Mouse (Mus musculus): ENCODE results near the gene Olfr876. TPM values are rescaled to one million over a fixed set of nuclear protein-coding genes. Genes with fewer than 3 reads are reported as not detected.
"Not testable (repeated sequence)": the region's sequence is repeated elsewhere in the genome, so short reads cannot be mapped to it uniquely, and the experiment has no call there.

Gene Olfr876
- polyA plus RNA-seq (2015; fragmentation: Nextera tagmentation; extraction: Ambion mirVana): not detected in 2 replicates

DNA sequence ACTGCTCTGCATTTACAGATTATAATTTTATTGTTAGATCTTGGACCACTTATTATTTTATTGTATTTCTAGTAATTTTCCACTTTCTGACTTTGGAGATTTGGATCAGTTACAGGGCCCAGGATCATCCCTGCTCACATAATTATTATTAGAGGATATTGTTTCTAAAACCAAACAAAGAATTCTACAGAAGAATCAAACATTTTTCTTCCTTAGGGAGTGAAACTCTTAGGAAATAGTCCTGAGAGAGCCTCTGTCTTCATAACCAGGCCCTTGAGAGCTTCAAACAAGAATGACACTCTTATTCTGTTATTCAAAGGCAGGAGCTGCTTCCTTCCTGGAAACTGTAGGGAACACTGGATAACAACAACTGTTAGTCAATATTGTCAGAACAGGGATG lies at the start of gene Olfr876:
Gene Olfr876, plus strand, starts transcription at position 301 of the 400 bp plus-strand sequence.
- no peak within 1 kb of the TSS for H3K4me3 ChIP-seq
- H3K9ac ChIP-seq: no peak within 1 kb of the TSS
- ATAC-seq (ENCODE audit: low FRiP score): no peak
- H3K27ac ChIP-seq: no peak within 1 kb of the TSS
- no peaks in the 10 kb centered on the region for H3K27me3 ChIP-seq
- H3K4me1 ChIP-seq (replicated peaks): no peaks in the 10 kb centered on the region
- no peaks in the 10 kb centered on the region for H3K36me3 ChIP-seq
- H3K4me2 ChIP-seq: no peak within 1 kb of the TSS
- no peaks in the 10 kb centered on the region for H3K9me3 ChIP-seq

DNA sequence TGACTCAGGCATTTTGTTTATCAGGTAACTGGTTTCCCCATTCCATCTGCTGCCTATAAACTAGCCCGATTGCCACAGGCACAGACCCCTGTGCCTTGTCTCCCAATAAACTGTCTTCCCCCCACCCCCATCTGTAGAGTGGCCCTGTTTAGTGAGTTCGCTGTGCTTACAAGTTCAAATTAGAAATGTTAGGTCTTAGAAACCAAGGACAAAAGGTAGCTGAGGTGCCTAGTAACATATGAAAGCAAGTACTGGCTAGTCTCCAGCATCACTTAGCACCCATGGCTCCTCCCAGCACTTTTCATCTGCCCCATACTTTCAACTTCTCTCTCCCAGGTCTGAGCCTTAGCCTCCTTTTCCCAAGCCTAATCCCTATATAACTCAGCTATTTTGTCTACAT lies 41.1 kb upstream of the Olfr876 start:
- WGBS: 82% methylated on average over 2 of the region's 2 CpGs
- no peak for ATAC-seq (ENCODE audit: low FRiP score)

GRCm38 (mm10) chr9:37762541-37762940 lies 40.3 kb upstream of the Olfr876 start:
- Histone ChIP-seq H3K27ac (no peak overlapping the region), H3K9me3 (no peaks in the 10 kb centered on the region), H3K4me2 (no peak overlapping the region), H3K9ac (no peak overlapping the region), H3K4me1 (replicated peaks) (no peaks in the 10 kb centered on the region), H3K27me3 (no peaks in the 10 kb centered on the region), H3K4me3 (no peak overlapping the region), H3K36me3 (no peaks in the 10 kb centered on the region)
- WGBS: 69% methylated on average over 2 of the region's 2 CpGs
- ATAC-seq (ENCODE audit: low FRiP score): no peak

More for the DNA sequence above, 41.1 kb upstream of the Olfr876 start:
- no peak overlapping the region for H3K27ac ChIP-seq
- H3K36me3 ChIP-seq: no peaks in the 10 kb centered on the region
- no peaks in the 10 kb centered on the region for H3K27me3 ChIP-seq
- H3K4me2 ChIP-seq: no peak overlapping the region
- no peak overlapping the region for H3K4me3 ChIP-seq
- H3K4me1 ChIP-seq (replicated peaks): no peaks in the 10 kb centered on the region
- H3K9ac ChIP-seq: no peak overlapping the region
- no peaks in the 10 kb centered on the region for H3K9me3 ChIP-seq

DNA sequence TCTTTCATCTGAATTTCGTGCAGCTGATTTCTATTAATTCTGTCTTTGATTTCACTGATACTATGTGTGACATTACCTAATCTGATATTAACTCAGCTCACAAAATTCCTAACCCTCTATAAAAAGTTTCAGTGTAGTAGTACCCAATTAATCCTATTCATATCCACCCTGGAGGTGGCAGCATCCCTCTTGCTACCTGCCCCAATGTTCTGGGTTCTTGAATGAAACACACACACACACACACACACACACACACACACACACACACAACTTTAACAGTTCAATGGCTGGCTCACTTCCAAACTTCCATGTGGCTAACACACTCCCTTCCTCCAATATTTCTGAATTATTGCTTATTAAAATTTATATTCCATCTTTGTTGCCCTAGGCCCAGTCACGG lies 32.2 kb upstream of the Olfr876 start:
- H3K9me3 ChIP-seq: no peaks in the 10 kb centered on the region
- no peaks in the 10 kb centered on the region for H3K4me1 ChIP-seq (replicated peaks)
- H3K4me3 ChIP-seq: no peak overlapping the region
- 78% methylated on average over 2 of the region's 2 CpGs for WGBS
- ATAC-seq (ENCODE audit: low FRiP score): no peak
- H3K27ac ChIP-seq: no peak overlapping the region
- H3K9ac ChIP-seq: no peak overlapping the region
- H3K4me2 ChIP-seq: no peak overlapping the region
- no peaks in the 10 kb centered on the region for H3K27me3 ChIP-seq
- H3K36me3 ChIP-seq: no peaks in the 10 kb centered on the region

DNA sequence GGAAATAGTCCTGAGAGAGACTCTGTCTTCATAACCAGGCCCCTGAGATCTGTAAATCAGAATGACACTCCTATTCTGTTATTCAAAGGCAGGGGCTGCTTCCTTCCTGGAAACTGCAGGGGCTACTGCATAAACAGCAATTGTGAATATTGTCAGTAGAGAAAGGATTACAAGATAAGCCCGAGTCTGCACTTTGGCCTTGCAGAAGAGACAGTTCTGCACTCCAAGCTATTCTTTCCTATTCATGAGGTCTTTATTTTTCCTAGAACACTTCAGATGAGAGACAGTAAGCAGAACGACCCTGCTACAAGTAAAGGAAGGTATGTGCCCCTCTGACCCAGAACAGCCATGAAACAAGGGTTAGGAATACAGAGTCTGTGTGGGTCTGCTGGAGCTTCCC lies 31.1 kb upstream of the Olfr876 start, which contains the start of gene Olfr875:
Gene Olfr875, plus strand, starts transcription at position 99 of the 400 bp plus-strand sequence.
- no peak for ATAC-seq (ENCODE audit: low FRiP score)
- Histone ChIP-seq H3K9ac (no peak within 1 kb of the TSS), H3K9me3 (no peaks in the 10 kb centered on the region), H3K4me2 (no peak within 1 kb of the TSS), H3K4me3 (no peak within 1 kb of the TSS), H3K27ac (no peak within 1 kb of the TSS), H3K27me3 (no peaks in the 10 kb centered on the region), H3K36me3 (no peaks in the 10 kb centered on the region), H3K4me1 (replicated peaks) (no peaks in the 10 kb centered on the region)
- WGBS: 35% methylated on average over 2 of the region's 2 CpGs

GRCm38 (mm10) chr9:37782766-37783260 lies 20.0 kb upstream of the Olfr876 start:
- H3K27ac ChIP-seq: peak overlapping the region; percentile 44
- no peaks in the 10 kb centered on the region for H3K36me3 ChIP-seq
- H3K27me3 ChIP-seq: no peaks in the 10 kb centered on the region
- H3K4me3 ChIP-seq: peak overlapping the region; percentile 34
- H3K4me1 ChIP-seq (replicated peaks): peaks cover 7% of the 10 kb centered on the region
- 2% methylated on average over 7 of the region's 7 CpGs for WGBS
- peak; percentile 91 for ATAC-seq (ENCODE audit: low FRiP score)
- peak overlapping the region; percentile 67; the same call in 1 of the 2 replicates for H3K9ac ChIP-seq
- H3K4me2 ChIP-seq: peak overlapping the region; percentile 58
- H3K9me3 ChIP-seq: no peaks in the 10 kb centered on the region

DNA sequence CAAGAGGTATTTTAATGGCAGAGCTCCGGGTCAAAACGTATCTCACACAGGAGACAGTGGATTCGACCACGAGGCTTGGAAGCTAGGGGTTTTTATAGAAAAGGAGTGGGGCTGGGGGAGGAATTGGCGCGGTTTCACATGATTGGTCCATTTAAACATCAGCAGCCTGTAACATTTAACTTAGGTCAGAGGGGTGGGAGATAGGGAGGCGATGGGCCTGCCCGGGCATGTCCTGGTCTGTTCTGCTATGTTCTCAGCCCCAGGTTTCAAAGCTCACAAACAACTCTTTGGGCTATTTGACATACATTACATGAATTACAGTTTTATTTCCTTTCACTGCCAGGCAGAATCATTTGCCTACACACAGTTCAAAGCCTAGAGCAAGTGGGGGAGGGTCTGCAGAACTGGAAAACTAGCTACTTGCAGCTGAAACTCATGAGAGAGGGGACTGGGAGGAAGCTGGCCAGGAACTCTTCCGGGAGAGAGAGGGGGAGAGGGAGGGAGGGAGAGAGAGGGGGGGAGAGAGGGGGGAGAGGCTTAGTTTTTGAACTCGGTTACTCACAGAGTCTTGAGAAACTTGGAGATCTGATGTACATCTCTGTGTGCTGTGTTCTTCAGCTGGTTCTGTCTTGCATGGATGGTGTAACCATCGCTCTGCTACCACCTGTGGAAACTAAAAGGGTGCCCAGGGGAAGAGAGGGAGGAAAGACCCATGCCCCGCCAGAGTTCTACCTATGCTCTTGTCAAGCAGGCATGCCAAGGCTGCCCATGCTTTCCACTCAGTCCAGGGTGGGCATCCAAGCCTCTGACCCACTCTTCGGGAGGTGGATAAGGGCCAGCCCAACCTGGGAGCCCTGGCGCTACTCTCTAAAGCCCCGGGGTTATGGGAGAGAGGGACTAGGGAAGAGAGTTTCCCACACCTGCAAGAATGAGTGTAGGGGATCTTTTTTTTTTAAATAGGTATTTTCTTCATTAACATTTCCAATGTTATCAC lies 19.1 kb upstream of the Olfr876 start:
- ATAC-seq (ENCODE audit: low FRiP score): peak; percentile 69
- not testable (repeated sequence) for H3K4me1 ChIP-seq (replicated peaks); H3K27ac ChIP-seq; H3K9ac ChIP-seq; H3K9me3 ChIP-seq; H3K27me3 ChIP-seq; H3K36me3 ChIP-seq
- H3K4me2 ChIP-seq: peak overlapping the region; percentile 58
- 55% methylated on average over 11 of the region's 15 CpGs for WGBS
- peak overlapping the region; percentile 34 for H3K4me3 ChIP-seq

GRCm38 (mm10) chr9:37786411-37786810 lies 16.4 kb upstream of the Olfr876 start:
- Histone ChIP-seq H3K9ac (no peak overlapping the region), H3K36me3 (no peaks in the 10 kb centered on the region), H3K4me2 (no peak overlapping the region), H3K9me3 (no peaks in the 10 kb centered on the region), H3K4me1 (replicated peaks) (peaks cover 7% of the 10 kb centered on the region), H3K27ac (no peak overlapping the region), H3K27me3 (no peaks in the 10 kb centered on the region), H3K4me3 (no peak overlapping the region)
- WGBS: 90% methylated on average over 2 of the region's 2 CpGs
- no peak for ATAC-seq (ENCODE audit: low FRiP score)

DNA sequence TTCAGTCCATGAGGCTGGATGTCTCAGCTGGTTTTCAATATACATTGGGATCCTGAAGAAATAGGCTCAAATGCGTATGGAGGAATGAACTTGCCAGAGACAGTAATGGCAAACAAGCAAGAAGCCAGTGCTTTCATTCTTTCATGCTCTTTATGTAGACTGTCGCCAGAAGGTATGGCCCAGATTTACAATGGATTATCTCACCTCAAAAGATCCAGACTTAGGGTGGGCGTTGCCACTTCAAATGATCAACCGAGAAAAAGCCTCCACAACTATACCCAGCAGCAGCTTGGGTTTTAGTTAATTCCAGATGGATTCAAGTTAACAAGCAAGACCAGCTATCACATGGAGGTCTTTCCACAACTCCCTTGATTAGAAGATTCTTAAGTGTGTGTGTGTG lies 776 bp upstream of the Olfr876 start:
- Histone ChIP-seq H3K4me3 (no peak overlapping the region), H3K4me1 (replicated peaks) (no peaks in the 10 kb centered on the region), H3K9me3 (no peaks in the 10 kb centered on the region), H3K27ac (no peak overlapping the region), H3K9ac (no peak overlapping the region), H3K4me2 (no peak overlapping the region), H3K27me3 (no peaks in the 10 kb centered on the region), H3K36me3 (no peaks in the 10 kb centered on the region)
- ATAC-seq (ENCODE audit: low FRiP score): no peak
- WGBS: 83% methylated on average over 4 of the region's 4 CpGs

DNA sequence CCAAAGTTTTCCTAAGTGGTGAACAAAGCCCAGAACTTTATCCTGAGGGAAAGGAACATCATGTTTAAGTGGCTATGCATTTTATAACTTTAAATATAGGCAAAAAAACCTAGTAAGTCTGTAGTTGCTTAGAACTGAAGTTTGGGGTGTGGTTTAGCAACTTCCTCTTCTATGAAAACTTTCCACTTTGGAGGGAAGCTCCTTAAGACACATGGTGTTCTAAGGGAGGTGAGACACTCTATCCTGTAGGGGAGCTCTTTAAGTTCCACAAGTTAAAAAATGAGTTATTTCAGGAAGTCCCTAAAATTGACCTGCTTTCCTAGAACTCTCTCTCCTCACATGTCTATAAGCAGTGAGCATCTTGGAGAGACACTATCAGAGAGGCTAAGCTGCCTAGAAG lies 4.4 kb downstream of the Olfr876 start:
- no peak overlapping the region for H3K4me2 ChIP-seq
- H3K4me1 ChIP-seq (replicated peaks): no peaks in the 10 kb centered on the region
- ATAC-seq (ENCODE audit: low FRiP score): no peak
- H3K9ac ChIP-seq: no peak overlapping the region
- no peaks in the 10 kb centered on the region for H3K36me3 ChIP-seq
- no peak overlapping the region for H3K4me3 ChIP-seq
- no peaks in the 10 kb centered on the region for H3K27me3 ChIP-seq
- H3K9me3 ChIP-seq: no peaks in the 10 kb centered on the region
- no peak overlapping the region for H3K27ac ChIP-seq

DNA sequence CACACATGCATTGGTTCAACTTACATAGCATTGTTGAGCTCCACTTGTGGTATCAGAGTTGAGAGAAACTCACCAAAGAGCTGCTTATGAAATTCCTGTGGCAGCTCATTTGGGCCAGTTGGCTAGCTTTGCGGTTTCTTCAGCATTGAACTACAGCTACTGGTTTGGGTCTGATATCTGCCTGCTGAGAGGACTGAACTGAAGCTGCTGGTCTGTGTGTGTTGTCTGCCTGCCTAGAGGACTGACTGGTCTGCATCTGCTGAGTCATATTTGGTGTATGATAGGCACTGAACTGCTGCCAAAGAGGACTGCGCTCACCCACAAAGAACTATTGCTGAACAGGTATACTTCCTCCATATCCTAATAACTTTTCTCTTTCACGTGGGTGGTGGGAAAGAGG lies 5.6 kb downstream of the Olfr876 start:
- 97% methylated on average over 3 of the region's 3 CpGs for WGBS
- Histone ChIP-seq H3K27me3 (no peaks in the 10 kb centered on the region), H3K27ac (no peak overlapping the region), H3K4me2 (no peak overlapping the region), H3K4me3 (no peak overlapping the region), H3K36me3 (no peaks in the 10 kb centered on the region), H3K9me3 (no peaks in the 10 kb centered on the region), H3K9ac (no peak overlapping the region), H3K4me1 (replicated peaks) (no peaks in the 10 kb centered on the region)
- no peak for ATAC-seq (ENCODE audit: low FRiP score)

DNA sequence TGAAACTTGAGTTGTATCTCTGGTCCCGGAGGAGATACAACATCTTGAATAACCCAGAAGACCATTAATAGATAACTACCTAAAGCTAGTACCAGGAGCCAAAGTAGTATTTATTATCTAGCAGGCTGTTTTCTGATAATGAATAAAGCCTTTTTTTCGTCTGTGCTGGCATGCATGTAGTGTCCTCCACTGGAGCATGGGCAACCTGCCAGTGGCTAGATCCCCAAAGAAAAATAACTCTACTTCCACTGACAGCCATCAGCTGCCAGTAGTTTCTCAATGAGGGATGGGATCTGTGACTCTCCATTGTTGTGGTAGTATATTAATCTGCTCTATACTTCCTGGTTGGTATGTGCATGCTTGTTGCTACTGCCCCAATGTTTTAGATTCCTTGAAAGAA lies 6.1 kb downstream of the Olfr876 start:
- Histone ChIP-seq H3K4me2 (no peak overlapping the region), H3K27me3 (no peaks in the 10 kb centered on the region), H3K27ac (no peak overlapping the region), H3K9me3 (no peaks in the 10 kb centered on the region), H3K4me1 (replicated peaks) (no peaks in the 10 kb centered on the region), H3K4me3 (no peak overlapping the region), H3K9ac (no peak overlapping the region), H3K36me3 (no peaks in the 10 kb centered on the region)
- ATAC-seq (ENCODE audit: low FRiP score): no peak
- 84% methylated on average over 2 of the region's 2 CpGs for WGBS

DNA sequence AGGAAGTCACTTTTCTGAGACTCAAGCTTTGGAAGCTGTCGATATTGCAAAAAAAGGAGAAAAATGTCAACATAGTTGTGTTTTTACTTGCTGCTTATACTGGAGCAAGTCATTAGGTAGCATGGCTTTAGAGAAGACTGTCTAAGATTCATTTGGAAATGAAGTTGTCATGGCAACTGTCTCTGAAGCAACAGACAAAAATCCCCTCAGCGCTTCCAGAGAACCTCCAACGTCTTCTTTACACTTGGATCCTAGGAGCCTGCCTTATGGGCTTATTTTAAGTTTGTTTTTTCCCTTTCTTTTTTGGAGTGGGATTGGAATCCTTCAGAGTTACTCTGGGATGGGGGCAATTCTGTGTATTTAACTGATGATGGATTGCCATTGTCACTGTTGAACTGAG lies 11.9 kb downstream of the Olfr876 start:
- H3K27ac ChIP-seq: no peak overlapping the region
- H3K27me3 ChIP-seq: no peaks in the 10 kb centered on the region
- H3K9me3 ChIP-seq: no peaks in the 10 kb centered on the region
- no peaks in the 10 kb centered on the region for H3K36me3 ChIP-seq
- no peak for ATAC-seq (ENCODE audit: low FRiP score)
- no peak overlapping the region for H3K9ac ChIP-seq
- H3K4me2 ChIP-seq: no peak overlapping the region
- H3K4me3 ChIP-seq: no peak overlapping the region
- WGBS: 51% methylated on average over 3 of the region's 3 CpGs
- H3K4me1 ChIP-seq (replicated peaks): no peaks in the 10 kb centered on the region

Measured in hindbrain, embryonic 13.5 days (tissue).